Mouse (Mus musculus) stomach, postnatal 0 days (tissue): ENCODE data around the gene Ces2f. TPM values are rescaled to one million over a fixed set of nuclear protein-coding genes. Genes with fewer than 3 reads are reported as not detected.

ENCODE experiments used
- ATAC-seq: fragments of 200-750 bp; cut with Nextera tagmentation; 2 replicates; pipeline ENCODE4 v1.8.0; 2017; ENCODE audit not compliant: low FRiP score, low TSS enrichment
- DNase-seq: peaks from one replicate; pipeline ENCODE4 v3.0.0-alpha.2; 2016; ENCODE audit warnings: low spot score
- H3K27ac ChIP-seq: fragments of 300-500 bp; sonication (generic); replicated peaks from 2 replicates; pipeline ENCODE4 v1.5.1; 2014; ENCODE audit warnings: mild to moderate bottlenecking, control low read depth
- H3K27me3 ChIP-seq: fragments of 300-500 bp; sonication (generic); 2 replicates; pipeline ENCODE4 v1.6.1; 2014; ENCODE audit warnings: low read length; ENCODE audit not compliant: control insufficient read depth, insufficient read depth
- H3K36me3 ChIP-seq: fragments of 300-500 bp; sonication (generic); 2 replicates; pipeline ENCODE4 v1.6.1; 2014; ENCODE audit warnings: low read length, mixed read lengths; ENCODE audit not compliant: control insufficient read depth, insufficient read depth
- H3K4me1 ChIP-seq: fragments of 300-500 bp; sonication (generic); replicated peaks from 2 replicates; pipeline ENCODE4 v1.6.1; 2014; ENCODE audit warnings: antibody characterized with exemption; ENCODE audit not compliant: control insufficient read depth, insufficient read depth
- H3K4me2 ChIP-seq: fragments of 300-500 bp; sonication (generic); replicated peaks from 2 replicates; pipeline ENCODE4 v1.6.1; 2014; ENCODE audit warnings: low read depth, mild to moderate bottlenecking, control low read depth, moderate library complexity
- H3K4me3 ChIP-seq: fragments of 300-500 bp; sonication (generic); 2 replicates; pipeline ENCODE4 v1.5.1; 2014; ENCODE audit warnings: low read depth, low read length, control low read depth
- H3K9ac ChIP-seq: fragments of 300-500 bp; sonication (generic); 2 replicates; pipeline ENCODE4 v1.6.1; 2014; ENCODE audit warnings: mild to moderate bottlenecking, low read length, control low read depth, mixed read lengths
- H3K9me3 ChIP-seq: fragments of 300-500 bp; sonication (generic); 2 replicates; pipeline ENCODE4 v1.6.1; 2016; ENCODE audit warnings: low read length; ENCODE audit not compliant: control insufficient read depth
- CTCF ChIP-seq: IDR thresholded peaks from 2 replicates; pipeline ENCODE4 v1.5.1; 2016; ENCODE audit warnings: antibody characterized with exemption, low read depth, mild to moderate bottlenecking, moderate library complexity
- EP300 ChIP-seq: optimal IDR thresholded peaks from 2 replicates; pipeline ENCODE3; 2016; ENCODE audit warnings: antibody characterized with exemption
- WGBS: fragments of 180-500 bp; shearing (Covaris S2); extraction: QIAGEN DNeasy Blood & Tissue Kit; methylation state at CpG from one replicate; pipeline ENCODE4 v1.1.7; 2014; 5-methylcytosine and 5-hydroxymethylcytosine counted together
- polyA plus RNA-seq: library from polyadenylated mRNA; unstranded; fragments of >200 nt; fragmentation: Nextera tagmentation; extraction: Ambion mirVana; gene quantifications from 2 replicates; pipeline ENCODE4 v1.2.1, GENCODE M21; 2015

The Ces2f gene
- polyA plus RNA-seq, 1 experiment from 2014 or later = 2.6 TPM

- Histone ChIP-seq H3K4me3 (no peak overlapping the region), H3K27ac (no peak overlapping the region), H3K36me3 (no peaks in the 10 kb centered on the region), H3K9ac (no peak overlapping the region), H3K4me2 (no peak overlapping the region), H3K27me3 (no peaks in the 10 kb centered on the region), H3K4me1 (no peaks in the 10 kb centered on the region), H3K9me3 (no peaks in the 10 kb centered on the region)
- TF ChIP-seq CTCF (no peak), EP300 (no peak)
- ATAC-seq = no peak
- no peak for DNase-seq
- WGBS = 88% methylated on average over 5 of the region's 5 CpGs
Observed at GRCm38 (mm10) chr8:104984126-104984525, 37.0 kb downstream of the Ces2f start.

- Histone ChIP-seq H3K27me3 (no peaks in the 10 kb centered on the region), H3K9ac (no peak overlapping the region), H3K4me3 (no peak overlapping the region), H3K4me2 (no peak overlapping the region), H3K9me3 (no peaks in the 10 kb centered on the region), H3K4me1 (no peaks in the 10 kb centered on the region), H3K27ac (no peak overlapping the region), H3K36me3 (no peaks in the 10 kb centered on the region)
- DNase-seq = no peak
- no peak for ATAC-seq
- 87% methylated on average over 2 of the region's 2 CpGs for WGBS
- TF ChIP-seq CTCF (no peak), EP300 (no peak)
Observed at GRCm38 (mm10) chr8:104984942-104985341, 37.8 kb downstream of the Ces2f start.

DNA sequence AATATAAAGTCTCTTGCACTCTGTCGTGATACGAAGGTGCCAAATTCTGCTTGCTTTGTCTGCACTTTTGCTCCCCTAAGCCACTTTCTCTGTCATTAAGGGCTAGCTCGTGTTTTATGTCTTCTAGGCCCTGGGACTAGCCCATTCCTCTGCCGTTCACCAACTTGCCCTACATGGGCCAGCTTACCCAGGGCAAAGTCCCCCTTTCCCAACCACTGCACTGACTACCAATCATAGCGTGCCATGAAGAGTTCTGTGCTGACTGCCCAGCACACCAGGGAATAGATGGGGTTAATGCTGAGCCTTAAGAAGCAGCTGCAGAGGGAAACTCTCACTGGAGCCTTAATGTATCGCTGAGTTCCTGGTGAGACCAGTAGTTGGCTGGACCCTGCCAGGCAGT is 51.0 kb downstream of the Ces2f start:
- H3K27me3 ChIP-seq = no peaks in the 10 kb centered on the region
- no peak overlapping the region for H3K4me3 ChIP-seq
- TF ChIP-seq CTCF (no peak), EP300 (no peak)
- no peaks in the 10 kb centered on the region for H3K36me3 ChIP-seq
- H3K4me1 ChIP-seq = no peaks in the 10 kb centered on the region
- no peaks in the 10 kb centered on the region for H3K9me3 ChIP-seq
- ATAC-seq (no peak), DNase-seq (no peak)
- no peak overlapping the region for H3K9ac ChIP-seq
- 72% methylated on average over 6 of the region's 6 CpGs for WGBS
- H3K27ac ChIP-seq = no peak overlapping the region
- no peak overlapping the region for H3K4me2 ChIP-seq

DNA sequence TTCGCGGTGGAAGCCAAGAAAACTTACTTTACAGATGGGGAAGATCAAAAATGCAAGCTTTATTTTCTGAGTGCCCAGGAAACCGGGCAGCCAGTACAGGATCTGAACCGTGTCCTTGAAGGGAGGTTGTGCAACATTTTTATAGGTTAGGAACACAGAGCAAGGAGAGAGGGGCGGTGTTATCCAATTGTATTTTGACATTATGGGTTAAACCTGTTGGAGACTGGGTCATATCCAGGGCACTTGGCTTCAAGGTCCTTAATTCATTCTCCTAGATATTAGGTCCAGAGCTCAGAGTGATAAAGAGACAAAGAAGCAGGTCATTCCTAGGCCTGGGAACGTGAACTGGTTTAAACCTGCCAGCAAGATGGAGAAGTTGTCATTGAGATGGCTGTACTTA is 52.0 kb downstream of the Ces2f start:
- 69% methylated on average over 6 of the region's 6 CpGs for WGBS
- DNase-seq (no peak), ATAC-seq (no peak)
- Histone ChIP-seq H3K36me3 (no peaks in the 10 kb centered on the region), H3K4me2 (no peak overlapping the region), H3K27ac (no peak overlapping the region), H3K9ac (no peak overlapping the region), H3K4me1 (no peaks in the 10 kb centered on the region), H3K27me3 (no peaks in the 10 kb centered on the region), H3K4me3 (no peak overlapping the region), H3K9me3 (no peaks in the 10 kb centered on the region)
- TF ChIP-seq CTCF (no peak), EP300 (no peak)

DNA sequence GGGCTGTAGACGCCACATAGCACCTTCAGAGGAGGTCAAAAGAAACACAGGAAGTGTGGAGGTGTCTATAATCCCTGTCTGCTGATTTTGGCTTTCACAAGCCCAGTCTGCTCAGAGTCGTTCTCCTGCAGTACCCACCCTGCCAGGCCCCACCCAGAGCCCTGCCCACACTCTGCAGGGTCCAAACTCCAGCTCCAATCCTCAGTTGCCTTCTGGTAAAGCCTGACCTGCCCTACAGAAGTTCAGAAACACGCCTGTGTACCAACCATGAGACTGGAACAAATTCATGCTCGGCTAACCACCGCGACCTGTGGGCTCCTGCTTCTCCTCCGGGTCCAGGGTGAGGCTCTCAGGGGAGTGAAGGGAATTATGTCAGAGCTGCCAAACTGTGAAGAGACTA is 53.4 kb downstream of the Ces2f start, which contains the start of gene Ces2h:
Ces2h (plus strand) TSS at position 268 of the 400 bp plus-strand sequence.
- 72% methylated on average over 7 of the region's 7 CpGs for WGBS
- DNase-seq = peak; percentile 80

More for the DNA sequence above, 53.4 kb downstream of the Ces2f start, which contains the start of gene Ces2h:
- Histone ChIP-seq H3K4me2 (no peak within 1 kb of the TSS), H3K4me3 (no peak within 1 kb of the TSS), H3K9me3 (no peaks in the 10 kb centered on the region), H3K4me1 (no peaks in the 10 kb centered on the region), H3K36me3 (no peaks in the 10 kb centered on the region), H3K9ac (no peak within 1 kb of the TSS), H3K27ac (no peak within 1 kb of the TSS), H3K27me3 (no peaks in the 10 kb centered on the region)
- TF ChIP-seq EP300 (no peak), CTCF (no peak)
- peak; percentile 97 for ATAC-seq

Other genes with a start within 250 kb of the Ces2f start
- 1.4 and 2.0 TPM in 2 replicates for gene Ces2a, start 213.4 kb upstream of the Ces2f start, polyA plus RNA-seq
- gene Ces2b, start 115.8 kb upstream of the Ces2f start, polyA plus RNA-seq = 20.0 and 23.2 TPM in 2 replicates
- 112 and 113 TPM in 2 replicates for gene Ces2c, start 100.3 kb upstream of the Ces2f start, polyA plus RNA-seq
- 2.4 and 2.6 TPM in 2 replicates for gene Ces2e, start 21.1 kb upstream of the Ces2f start, polyA plus RNA-seq
- gene Ces2g, start 14.4 kb downstream of the Ces2f start, polyA plus RNA-seq = 27.0 and 33.5 TPM in 2 replicates
- gene Ces2h, start 53.5 kb downstream of the Ces2f start, polyA plus RNA-seq = not detected in 2 replicates
- gene Ces3a, start 101.2 kb downstream of the Ces2f start, polyA plus RNA-seq = 0.96 and 1.3 TPM in 2 replicates
- not detected in 2 replicates for gene Ces3b, start 136.4 kb downstream of the Ces2f start, polyA plus RNA-seq
- gene Ces4a, start 184.4 kb downstream of the Ces2f start, polyA plus RNA-seq = not detected in 2 replicates
- 31.4 and 33.5 TPM in 2 replicates for gene Cbfb, start 223.3 kb downstream of the Ces2f start, polyA plus RNA-seq